Mouse (Mus musculus) forebrain, embryonic 11.5 days (tissue): ENCODE data around the gene Gm10487. TPM values are rescaled to one million over a fixed set of nuclear protein-coding genes. Genes with fewer than 3 reads are reported as not detected.
"Not testable (repeated sequence)": the region's sequence is repeated elsewhere in the genome, so short reads cannot be mapped to it uniquely, and the experiment has no call there.

Source experiments
- ATAC-seq: fragments of 200-750 bp; cut with Nextera tagmentation; replicated peaks from 2 replicates; pipeline ENCODE4 v1.8.0; 2017; ENCODE audit warnings: moderate TSS enrichment; ENCODE audit not compliant: low FRiP score
- DNase-seq: peaks from one replicate; pipeline ENCODE4 v3.0.0-alpha.2; 2017; ENCODE audit warnings: low spot score
- H3K27ac ChIP-seq: fragments of 300-500 bp; sonication (generic); 2 replicates; pipeline ENCODE4 v1.5.1; 2014; ENCODE audit warnings: low read depth, low read length
- H3K27me3 ChIP-seq: fragments of 300-500 bp; sonication (generic); 2 replicates; pipeline ENCODE4 v1.6.1; 2014; ENCODE audit warnings: mild to moderate bottlenecking, low read length, mixed read lengths; ENCODE audit not compliant: control insufficient read depth, insufficient read depth
- H3K36me3 ChIP-seq: fragments of 300-500 bp; sonication (generic); 2 replicates; pipeline ENCODE4 v1.6.1; 2014; ENCODE audit warnings: mild to moderate bottlenecking, low read length, moderate library complexity, mixed read lengths; ENCODE audit not compliant: control insufficient read depth, insufficient read depth
- H3K4me1 ChIP-seq: fragments of 300-500 bp; sonication (generic); replicated peaks from 2 replicates; pipeline ENCODE4 v1.6.1; 2014; ENCODE audit warnings: low read length, mixed read lengths; ENCODE audit not compliant: control insufficient read depth, insufficient read depth
- H3K4me2 ChIP-seq: fragments of 300-500 bp; sonication (generic); 2 replicates; pipeline ENCODE4 v1.6.1; 2014; ENCODE audit warnings: low read depth, mild to moderate bottlenecking, low read length, moderate library complexity, mixed read lengths; ENCODE audit not compliant: severe bottlenecking
- H3K4me3 ChIP-seq: fragments of 300-500 bp; sonication (generic); 2 replicates; pipeline ENCODE4 v1.5.1; 2014; ENCODE audit warnings: low read depth, low read length
- H3K9ac ChIP-seq: fragments of 300-500 bp; sonication (generic); 2 replicates; pipeline ENCODE4 v1.6.1; 2014; ENCODE audit warnings: low read length
- H3K9me3 ChIP-seq: fragments of 300-500 bp; sonication (generic); 2 replicates; pipeline ENCODE4 v1.6.1; 2016; ENCODE audit warnings: low read length, mixed read lengths; ENCODE audit not compliant: control insufficient read depth
- WGBS: fragments of 180-500 bp; shearing (Covaris S2); extraction: QIAGEN DNeasy Blood & Tissue Kit; methylation state at CpG from one replicate; pipeline ENCODE4 v1.1.7; 2014; 5-methylcytosine and 5-hydroxymethylcytosine counted together
- polyA plus RNA-seq: library from polyadenylated mRNA; unstranded; fragments of >200 nt; fragmentation: Nextera tagmentation; extraction: Ambion mirVana; gene quantifications from 2 replicates; pipeline ENCODE4 v1.2.1, GENCODE M21; 2014

The Gm10487 gene
- not detected in 2 replicates for polyA plus RNA-seq

- ATAC-seq, DNase-seq, H3K4me3 ChIP-seq, H3K27me3 ChIP-seq, H3K4me1 ChIP-seq, H3K9ac ChIP-seq, H3K36me3 ChIP-seq, H3K4me2 ChIP-seq, H3K27ac ChIP-seq, H3K9me3 ChIP-seq: not testable (repeated sequence)
- WGBS = no CpG with 5 or more reads among the region's 6 CpGs
These were observed at the start of gene Gm10487 for GRCm38 (mm10) chrX:30843369-30843768. Gene Gm10487 (minus strand): TSS chrX:30843469.
